Mouse (Mus musculus) lung, postnatal 0 days (tissue): ENCODE measurements around the gene Cyp2d22. TPM values are rescaled to one million over a fixed set of nuclear protein-coding genes. Genes with fewer than 3 reads are reported as not detected.

ENCODE experiments used
- ATAC-seq: fragments of 200-750 bp; cut with Nextera tagmentation; 2 replicates; pipeline ENCODE4 v1.8.0; 2017; ENCODE audit warnings: moderate library complexity
- DNase-seq: peaks from one replicate; pipeline ENCODE4 v3.0.0-alpha.2; 2016; ENCODE audit warnings: low spot score
- H3K27ac ChIP-seq: fragments of 300-500 bp; sonication (generic); 2 replicates; pipeline ENCODE4 v1.5.1; 2014; ENCODE audit warnings: antibody characterized with exemption, mild to moderate bottlenecking, low read length, mixed read lengths
- H3K27me3 ChIP-seq: fragments of 300-500 bp; sonication (generic); replicated peaks from 2 replicates; pipeline ENCODE4 v1.6.1; 2014; ENCODE audit warnings: low read length, mixed read lengths; ENCODE audit not compliant: insufficient read depth
- H3K36me3 ChIP-seq: fragments of 300-500 bp; sonication (generic); 2 replicates; pipeline ENCODE4 v1.6.1; 2014; ENCODE audit warnings: low read length, mixed read lengths; ENCODE audit not compliant: insufficient read depth
- H3K4me1 ChIP-seq: fragments of 300-500 bp; sonication (generic); 2 replicates; pipeline ENCODE4 v1.6.1; 2014; ENCODE audit warnings: antibody characterized with exemption, low read depth, low read length, mixed read lengths; ENCODE audit not compliant: insufficient read depth
- H3K4me2 ChIP-seq: fragments of 300-500 bp; sonication (generic); replicated peaks from 2 replicates; pipeline ENCODE4 v1.6.1; 2014; ENCODE audit warnings: low read depth, mild to moderate bottlenecking, low read length, moderate library complexity, mixed read lengths
- H3K4me3 ChIP-seq: fragments of 300-500 bp; sonication (generic); 2 replicates; pipeline ENCODE4 v1.5.1; 2014; ENCODE audit warnings: low read depth, low read length
- H3K9ac ChIP-seq: fragments of 300-500 bp; sonication (generic); replicated peaks from 2 replicates; pipeline ENCODE4 v1.6.1; 2014; ENCODE audit warnings: low read depth, mild to moderate bottlenecking
- H3K9me3 ChIP-seq: fragments of 300-500 bp; sonication (generic); 2 replicates; pipeline ENCODE4 v1.6.1; 2016; ENCODE audit warnings: low read length, mixed read lengths
- CTCF ChIP-seq: IDR thresholded peaks from 2 replicates; pipeline ENCODE4 v1.5.1; 2016; ENCODE audit warnings: antibody characterized with exemption, mild to moderate bottlenecking
- EP300 ChIP-seq: IDR thresholded peaks from 2 replicates; pipeline ENCODE4 v1.6.1; 2016; ENCODE audit warnings: antibody characterized with exemption, mild to moderate bottlenecking, control low read depth
- WGBS: fragments of 180-500 bp; shearing (Covaris S2); extraction: QIAGEN DNeasy Blood & Tissue Kit; methylation state at CpG from one replicate; pipeline ENCODE4 v1.1.7; 2014; 5-methylcytosine and 5-hydroxymethylcytosine counted together
- polyA plus RNA-seq: library from polyadenylated mRNA; unstranded; fragments of >200 nt; fragmentation: Nextera tagmentation; extraction: Ambion mirVana; gene quantifications from 2 replicates; pipeline ENCODE4 v1.2.1, GENCODE M21; 2015

Cyp2d22 gene
- polyA plus RNA-seq, 1 experiment from 2014 or later: 13.3 TPM

- Histone ChIP-seq H3K4me3 (no peak overlapping the region), H3K9me3 (no peaks in the 10 kb centered on the region), H3K27me3 (no peaks in the 10 kb centered on the region), H3K27ac (peak overlapping the region; percentile 93), H3K4me1 (peaks cover 7% of the 10 kb centered on the region; the same call in 1 of the 2 replicates), H3K36me3 (no peaks in the 10 kb centered on the region), H3K9ac (no peak overlapping the region), H3K4me2 (no peak overlapping the region)
- WGBS: 51% methylated on average over 17 of the region's 17 CpGs
- peak; percentile 90 for DNase-seq
- peak; percentile 56 for ATAC-seq
- TF ChIP-seq CTCF (no peak), EP300 (peak; percentile 85)
Measured at GRCm38 (mm10) chr15:82376393-82377138, 3.5 kb downstream of the Cyp2d22 start.

- Histone ChIP-seq H3K4me3 (no peak overlapping the region), H3K36me3 (no peaks in the 10 kb centered on the region), H3K27me3 (no peaks in the 10 kb centered on the region), H3K4me2 (no peak overlapping the region), H3K9me3 (no peaks in the 10 kb centered on the region), H3K9ac (no peak overlapping the region), H3K27ac (no peak overlapping the region), H3K4me1 (peaks cover 7% of the 10 kb centered on the region; the same call in 1 of the 2 replicates)
- DNase-seq: no peak
- no peak for ATAC-seq
- WGBS: 84% methylated on average over 9 of the region's 9 CpGs
- TF ChIP-seq CTCF: no peak
- TF ChIP-seq EP300: no peak
Measured at GRCm38 (mm10) chr15:82375855-82376254, 4.2 kb downstream of the Cyp2d22 start.

- H3K4me2 ChIP-seq: no peak overlapping the region
- no peak for TF ChIP-seq EP300
- TF ChIP-seq CTCF: no peak
- H3K4me1 ChIP-seq: peaks cover 2% of the 10 kb centered on the region; the same call in 1 of the 2 replicates
- no peaks in the 10 kb centered on the region for H3K27me3 ChIP-seq
- H3K36me3 ChIP-seq: no peaks in the 10 kb centered on the region
- ATAC-seq: no peak
- H3K9ac ChIP-seq: no peak overlapping the region
- DNase-seq: no peak
- H3K4me3 ChIP-seq: no peak overlapping the region
- WGBS: 88% methylated on average over 5 of the region's 5 CpGs
- H3K9me3 ChIP-seq: no peaks in the 10 kb centered on the region
- H3K27ac ChIP-seq: no peak overlapping the region
Measured at GRCm38 (mm10) chr15:82374437-82374836, 5.6 kb downstream of the Cyp2d22 start.

GRCm38 (mm10) chr15:82372991-82373390 lies 7.1 kb downstream of the Cyp2d22 start:
- no peaks in the 10 kb centered on the region for H3K4me1 ChIP-seq
- H3K36me3 ChIP-seq: no peaks in the 10 kb centered on the region
- H3K9me3 ChIP-seq: no peaks in the 10 kb centered on the region
- WGBS: 85% methylated on average over 5 of the region's 5 CpGs
- H3K27me3 ChIP-seq: no peaks in the 10 kb centered on the region
- H3K4me3 ChIP-seq: no peak overlapping the region
- TF ChIP-seq CTCF (no peak), EP300 (no peak)
- no peak for DNase-seq
- H3K4me2 ChIP-seq: no peak overlapping the region
- ATAC-seq: no peak
- H3K9ac ChIP-seq: no peak overlapping the region
- no peak overlapping the region for H3K27ac ChIP-seq

GRCm38 (mm10) chr15:82372446-82372845 lies 7.6 kb downstream of the Cyp2d22 start:
- H3K27ac ChIP-seq: no peak overlapping the region
- no peaks in the 10 kb centered on the region for H3K4me1 ChIP-seq
- WGBS: 87% methylated on average over 6 of the region's 6 CpGs
- no peaks in the 10 kb centered on the region for H3K36me3 ChIP-seq
- H3K9ac ChIP-seq: no peak overlapping the region
- ATAC-seq (no peak), DNase-seq (no peak)
- TF ChIP-seq CTCF (no peak), EP300 (no peak)
- no peak overlapping the region for H3K4me2 ChIP-seq
- no peaks in the 10 kb centered on the region for H3K9me3 ChIP-seq
- H3K27me3 ChIP-seq: no peaks in the 10 kb centered on the region
- no peak overlapping the region for H3K4me3 ChIP-seq

GRCm38 (mm10) chr15:82368851-82369250 lies 11.2 kb downstream of the Cyp2d22 start:
- ATAC-seq: no peak; the same call in 1 of the 2 replicates
- Histone ChIP-seq H3K9ac (no peak overlapping the region), H3K9me3 (no peaks in the 10 kb centered on the region), H3K4me3 (no peak overlapping the region), H3K4me2 (no peak overlapping the region), H3K36me3 (no peaks in the 10 kb centered on the region), H3K27ac (no peak overlapping the region), H3K27me3 (no peaks in the 10 kb centered on the region), H3K4me1 (no peaks in the 10 kb centered on the region)
- no peak for DNase-seq
- WGBS: 87% methylated on average over 1 of the region's 1 CpGs
- TF ChIP-seq CTCF (no peak), EP300 (no peak)
